Mouse (Mus musculus): ENCODE measurements around the gene Acsf3. TPM values are rescaled to one million over a fixed set of nuclear protein-coding genes. Genes with fewer than 3 reads are reported as not detected.
A peak's percentile ranks its signal among the peaks of the same experiment; 100 is the strongest.

Acsf3 gene
- polyA plus RNA-seq, 1 experiment from 2014 or later, result 17.1 TPM

GRCm38 (mm10) chr8:122844161-122844560, 68.9 kb downstream of the Acsf3 start:
- ATAC-seq (ENCODE audit: low read depth), result no peak
- Histone ChIP-seq H3K9ac (no peak overlapping the region), H3K36me3 (no peaks in the 10 kb centered on the region), H3K4me2 (no peak overlapping the region), H3K27me3 (no peaks in the 10 kb centered on the region), H3K27ac (replicated peaks) (no peak overlapping the region), H3K9me3 (no peaks in the 10 kb centered on the region), H3K4me3 (no peak overlapping the region), H3K4me1 (replicated peaks) (peaks cover 4% of the 10 kb centered on the region; the same call in 1 of the 2 replicates)
- 79% methylated on average over 3 of the region's 3 CpGs for WGBS

- WGBS, result 77% methylated on average over 4 of the region's 4 CpGs
- Histone ChIP-seq H3K4me3 (no peak overlapping the region), H3K9me3 (no peaks in the 10 kb centered on the region), H3K4me1 (replicated peaks) (peaks cover 4% of the 10 kb centered on the region; the same call in 1 of the 2 replicates), H3K4me2 (no peak overlapping the region), H3K9ac (no peak overlapping the region), H3K27ac (replicated peaks) (no peak overlapping the region), H3K27me3 (no peaks in the 10 kb centered on the region), H3K36me3 (no peaks in the 10 kb centered on the region)
- no peak for ATAC-seq (ENCODE audit: low read depth)
Measured at GRCm38 (mm10) chr8:122845662-122846061, 70.4 kb downstream of the Acsf3 start.

GRCm38 (mm10) chr8:122847829-122848561, 72.7 kb downstream of the Acsf3 start, which contains the start of gene Cdh15:
Cdh15 (plus strand) TSS chr8:122847966.
- Histone ChIP-seq H3K27ac (replicated peaks) (no peak within 1 kb of the TSS), H3K4me1 (replicated peaks) (peaks cover 8% of the 10 kb centered on the region), H3K9me3 (no peaks in the 10 kb centered on the region), H3K9ac (no peak within 1 kb of the TSS), H3K4me3 (no peak within 1 kb of the TSS), H3K27me3 (no peaks in the 10 kb centered on the region), H3K36me3 (no peaks in the 10 kb centered on the region), H3K4me2 (no peak within 1 kb of the TSS)
- ATAC-seq (ENCODE audit: low read depth), result peak; percentile 61; the same call in 1 of the 2 replicates
- 18% methylated on average over 18 of the region's 18 CpGs for WGBS

- Histone ChIP-seq H3K4me3 (no peak overlapping the region), H3K4me2 (no peak overlapping the region), H3K4me1 (replicated peaks) (peaks cover 17% of the 10 kb centered on the region), H3K27ac (replicated peaks) (no peak overlapping the region), H3K27me3 (no peaks in the 10 kb centered on the region), H3K9ac (no peak overlapping the region), H3K36me3 (no peaks in the 10 kb centered on the region), H3K9me3 (no peaks in the 10 kb centered on the region)
- WGBS, result 60% methylated on average over 9 of the region's 11 CpGs
- ATAC-seq (ENCODE audit: low read depth), result no peak
Measured at GRCm38 (mm10) chr8:122849152-122849910, 74.0 kb downstream of the Acsf3 start.

GRCm38 (mm10) chr8:122850641-122851240, 75.5 kb downstream of the Acsf3 start:
- WGBS, result 62% methylated on average over 3 of the region's 3 CpGs
- ATAC-seq (ENCODE audit: low read depth), result no peak
- H3K9me3 ChIP-seq, result no peaks in the 10 kb centered on the region
- H3K9ac ChIP-seq, result no peak overlapping the region
- no peaks in the 10 kb centered on the region for H3K27me3 ChIP-seq
- H3K27ac ChIP-seq (replicated peaks), result no peak overlapping the region
- H3K4me2 ChIP-seq, result no peak overlapping the region
- peaks cover 17% of the 10 kb centered on the region for H3K4me1 ChIP-seq (replicated peaks)
- no peak overlapping the region for H3K4me3 ChIP-seq
- no peaks in the 10 kb centered on the region for H3K36me3 ChIP-seq

- no peaks in the 10 kb centered on the region for H3K27me3 ChIP-seq
- no peaks in the 10 kb centered on the region for H3K9me3 ChIP-seq
- H3K4me1 ChIP-seq (replicated peaks), result peaks cover 17% of the 10 kb centered on the region
- no peak overlapping the region for H3K27ac ChIP-seq (replicated peaks)
- no peaks in the 10 kb centered on the region for H3K36me3 ChIP-seq
- H3K9ac ChIP-seq, result no peak overlapping the region
- WGBS, result 82% methylated on average over 12 of the region's 12 CpGs
- no peak for ATAC-seq (ENCODE audit: low read depth)
- H3K4me3 ChIP-seq, result no peak overlapping the region
- no peak overlapping the region for H3K4me2 ChIP-seq
Measured at GRCm38 (mm10) chr8:122851692-122852545, 76.6 kb downstream of the Acsf3 start.

- no peak for ATAC-seq (ENCODE audit: low read depth)
- Histone ChIP-seq H3K27me3 (no peaks in the 10 kb centered on the region), H3K4me2 (no peak overlapping the region), H3K9ac (no peak overlapping the region), H3K36me3 (no peaks in the 10 kb centered on the region), H3K4me3 (no peak overlapping the region), H3K27ac (replicated peaks) (no peak overlapping the region), H3K9me3 (no peaks in the 10 kb centered on the region), H3K4me1 (replicated peaks) (peaks cover 17% of the 10 kb centered on the region)
- WGBS, result 56% methylated on average over 1 of the region's 1 CpGs
Measured at GRCm38 (mm10) chr8:122852546-122852905, 77.2 kb downstream of the Acsf3 start.

- no peak overlapping the region for H3K9ac ChIP-seq
- peak; percentile 49; the same call in 1 of the 2 replicates for ATAC-seq (ENCODE audit: low read depth)
- H3K4me1 ChIP-seq (replicated peaks), result peaks cover 13% of the 10 kb centered on the region
- H3K27ac ChIP-seq (replicated peaks), result no peak overlapping the region
- WGBS, result 8% methylated on average over 11 of the region's 11 CpGs
- no peaks in the 10 kb centered on the region for H3K36me3 ChIP-seq
- no peaks in the 10 kb centered on the region for H3K9me3 ChIP-seq
- H3K4me2 ChIP-seq, result no peak overlapping the region
- H3K4me3 ChIP-seq, result no peak overlapping the region
- no peaks in the 10 kb centered on the region for H3K27me3 ChIP-seq
Measured at GRCm38 (mm10) chr8:122853340-122853771, 78.1 kb downstream of the Acsf3 start.

- no peak overlapping the region for H3K4me2 ChIP-seq
- H3K4me3 ChIP-seq, result no peak overlapping the region
- H3K4me1 ChIP-seq (replicated peaks), result peaks cover 13% of the 10 kb centered on the region
- WGBS, result 77% methylated on average over 7 of the region's 7 CpGs
- ATAC-seq (ENCODE audit: low read depth), result no peak
- H3K36me3 ChIP-seq, result no peaks in the 10 kb centered on the region
- H3K9ac ChIP-seq, result 0 out of 2 replicates have a peak overlapping the region, but pooled peaks have one; percentile 12
- H3K27ac ChIP-seq (replicated peaks), result no peak overlapping the region
- H3K9me3 ChIP-seq, result no peaks in the 10 kb centered on the region
- no peaks in the 10 kb centered on the region for H3K27me3 ChIP-seq
Measured at GRCm38 (mm10) chr8:122854388-122854787, 79.1 kb downstream of the Acsf3 start.

- 85% methylated on average over 4 of the region's 4 CpGs for WGBS
- Histone ChIP-seq H3K9me3 (no peaks in the 10 kb centered on the region), H3K4me1 (replicated peaks) (peaks cover 13% of the 10 kb centered on the region), H3K4me3 (no peak overlapping the region), H3K4me2 (no peak overlapping the region), H3K9ac (no peak overlapping the region), H3K36me3 (no peaks in the 10 kb centered on the region), H3K27me3 (no peaks in the 10 kb centered on the region), H3K27ac (replicated peaks) (no peak overlapping the region)
- ATAC-seq (ENCODE audit: low read depth), result no peak
Measured at GRCm38 (mm10) chr8:122855123-122855522, 79.8 kb downstream of the Acsf3 start.

- Histone ChIP-seq H3K4me2 (no peak overlapping the region), H3K9ac (no peak overlapping the region), H3K4me1 (replicated peaks) (peaks cover 13% of the 10 kb centered on the region), H3K9me3 (no peaks in the 10 kb centered on the region), H3K36me3 (no peaks in the 10 kb centered on the region), H3K27me3 (no peaks in the 10 kb centered on the region), H3K27ac (replicated peaks) (no peak overlapping the region), H3K4me3 (no peak overlapping the region)
- no peak for ATAC-seq (ENCODE audit: low read depth)
- 84% methylated on average over 8 of the region's 8 CpGs for WGBS
Measured at GRCm38 (mm10) chr8:122856288-122856687, 81.0 kb downstream of the Acsf3 start.

All from neural tube, embryonic 13.5 days (tissue).